Mouse (Mus musculus) megakaryocyte, embryonic 14.5 days (primary cell): ENCODE data around the gene Kcnt2. TPM values are rescaled to one million over a fixed set of nuclear protein-coding genes. Genes with fewer than 3 reads are reported as not detected.

ENCODE experiments used
- H3K27me3 ChIP-seq: replicated peaks from 2 replicates; pipeline ENCODE3; 2012; ENCODE audit warnings: inconsistent platforms
- H3K36me3 ChIP-seq: replicated peaks from 2 replicates; pipeline ENCODE3; 2012; ENCODE audit warnings: low read length, inconsistent platforms, mixed read lengths
- H3K4me1 ChIP-seq: 2 replicates; pipeline ENCODE4 v1.6.1; 2012; ENCODE audit warnings: inconsistent platforms
- H3K4me3 ChIP-seq: replicated peaks from 2 replicates; pipeline ENCODE3; 2012; ENCODE audit warnings: moderate library complexity, mild to moderate bottlenecking, inconsistent platforms
- H3K9me3 ChIP-seq: 2 replicates; pipeline ENCODE4 v1.6.1; 2012; ENCODE audit warnings: inconsistent platforms
- FLI1 ChIP-seq: IDR thresholded peaks from 2 replicates; pipeline ENCODE4 v1.6.1; 2012; ENCODE audit warnings: low read length, inconsistent platforms, mixed read lengths
- GATA1 ChIP-seq: IDR thresholded peaks from 3 replicates; pipeline ENCODE4 v1.6.1; 2012; ENCODE audit warnings: mixed read lengths, low read length, inconsistent platforms, borderline replicate concordance
- polyA plus RNA-seq: library from polyadenylated mRNA; stranded (reverse); fragments of >175 nt; gene quantifications from 2 replicates; pipeline ENCODE4 v1.2.3, GENCODE M21; 2012; ENCODE audit warnings: low replicate concordance; ENCODE audit not compliant: insufficient read depth

Gene Kcnt2
- polyA plus RNA-seq, 1 experiment: not detected

DNA sequence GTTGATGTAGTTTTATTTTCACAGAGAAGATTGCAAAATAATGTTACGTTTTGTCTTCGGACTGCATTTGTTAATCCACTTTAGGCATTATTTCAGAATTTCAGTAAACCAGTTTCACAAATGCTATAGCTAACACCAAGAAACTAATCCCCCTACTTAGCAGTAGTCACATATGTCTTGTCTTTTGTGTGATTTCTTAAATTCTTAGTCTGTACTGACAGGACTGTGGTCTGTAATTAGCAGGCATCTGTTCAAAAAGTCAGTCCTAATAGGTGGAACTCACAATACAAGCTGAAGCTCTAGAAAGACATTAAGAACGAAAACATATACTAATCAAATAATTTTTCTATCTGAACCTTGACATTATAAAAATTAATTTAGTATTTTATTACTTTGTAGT lies 332.6 kb downstream of the Kcnt2 start:
- Histone ChIP-seq H3K27me3 (no peaks in the 10 kb centered on the region), H3K9me3 (no peaks in the 10 kb centered on the region), H3K4me1 (no peaks in the 10 kb centered on the region), H3K36me3 (no peaks in the 10 kb centered on the region), H3K4me3 (no peak overlapping the region)
- TF ChIP-seq FLI1 (no peak), GATA1 (no peak)

DNA sequence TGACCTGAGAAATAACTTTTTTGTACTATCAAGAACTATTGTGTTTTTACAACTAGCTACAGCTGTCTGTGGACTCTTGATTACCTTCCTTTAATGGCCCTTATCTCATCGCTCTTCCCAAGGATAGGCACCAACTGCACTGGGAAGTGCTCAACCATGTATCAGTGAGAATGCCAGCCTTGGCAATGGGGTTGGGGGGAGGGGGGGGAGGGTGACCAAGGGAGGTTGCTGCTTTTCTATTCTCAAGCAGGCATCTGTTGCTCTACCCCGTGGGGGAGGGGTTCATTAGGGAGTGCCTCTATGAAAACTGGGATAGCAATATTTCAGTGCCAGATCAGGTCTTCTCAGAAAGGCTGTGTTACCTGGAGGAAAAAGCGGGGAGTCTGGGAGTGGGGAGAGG lies 342.3 kb downstream of the Kcnt2 start:
- no peak for TF ChIP-seq FLI1
- TF ChIP-seq GATA1: no peak
- H3K4me3 ChIP-seq: no peak overlapping the region
- no peaks in the 10 kb centered on the region for H3K4me1 ChIP-seq
- no peaks in the 10 kb centered on the region for H3K27me3 ChIP-seq
- H3K9me3 ChIP-seq: no peaks in the 10 kb centered on the region
- no peaks in the 10 kb centered on the region for H3K36me3 ChIP-seq

DNA sequence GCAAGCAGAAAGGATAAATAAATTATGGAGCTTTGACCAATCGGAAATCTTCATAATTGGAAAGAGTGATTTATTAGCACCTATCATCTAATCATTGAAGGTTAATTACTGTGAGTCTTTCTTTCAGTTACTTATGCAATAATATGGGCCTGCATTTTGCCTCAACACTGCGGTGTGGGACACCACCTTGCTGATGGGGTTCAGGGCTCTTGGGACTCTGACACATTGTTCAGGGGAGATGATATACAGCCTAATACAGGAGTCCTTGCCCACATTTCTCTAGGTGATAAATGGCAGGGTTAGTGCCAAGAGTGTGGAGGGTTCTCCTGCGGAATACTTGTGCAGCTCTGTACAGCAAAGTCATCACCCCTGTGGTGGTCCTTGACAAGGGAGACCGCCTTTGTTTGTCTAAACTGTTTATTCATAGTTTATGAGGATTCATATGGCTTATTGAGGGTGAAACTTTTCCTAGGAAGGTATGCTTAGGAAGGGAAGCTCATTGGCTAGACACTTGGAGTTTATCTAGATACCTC lies 362.9 kb downstream of the Kcnt2 start:
- TF ChIP-seq GATA1 (no peak), FLI1 (no peak)
- H3K36me3 ChIP-seq: no peaks in the 10 kb centered on the region
- H3K27me3 ChIP-seq: no peaks in the 10 kb centered on the region
- no peak overlapping the region for H3K4me3 ChIP-seq
- H3K4me1 ChIP-seq: no peaks in the 10 kb centered on the region
- H3K9me3 ChIP-seq: no peaks in the 10 kb centered on the region

DNA sequence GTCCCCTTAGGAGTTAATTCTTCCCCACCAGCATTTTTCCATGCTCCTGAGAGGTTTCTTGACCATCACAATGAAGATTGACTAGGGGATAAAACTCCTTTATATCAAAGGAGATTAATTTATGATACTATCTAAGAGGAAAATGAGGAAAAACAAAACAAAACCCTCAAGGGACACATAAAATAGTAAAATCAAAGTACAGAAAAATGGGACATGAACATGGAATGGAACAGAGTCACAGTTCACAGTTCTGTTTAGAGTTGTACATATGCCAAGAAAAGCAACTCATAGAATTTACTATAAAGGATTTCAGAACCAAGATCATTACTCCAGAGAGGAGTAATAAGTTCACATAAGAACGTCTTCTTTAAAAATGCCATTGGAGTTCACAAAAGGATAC lies 367.1 kb downstream of the Kcnt2 start:
- no peaks in the 10 kb centered on the region for H3K4me1 ChIP-seq
- H3K9me3 ChIP-seq: no peaks in the 10 kb centered on the region
- TF ChIP-seq GATA1 (no peak), FLI1 (no peak)
- no peak overlapping the region for H3K4me3 ChIP-seq
- H3K27me3 ChIP-seq: no peaks in the 10 kb centered on the region
- no peaks in the 10 kb centered on the region for H3K36me3 ChIP-seq

DNA sequence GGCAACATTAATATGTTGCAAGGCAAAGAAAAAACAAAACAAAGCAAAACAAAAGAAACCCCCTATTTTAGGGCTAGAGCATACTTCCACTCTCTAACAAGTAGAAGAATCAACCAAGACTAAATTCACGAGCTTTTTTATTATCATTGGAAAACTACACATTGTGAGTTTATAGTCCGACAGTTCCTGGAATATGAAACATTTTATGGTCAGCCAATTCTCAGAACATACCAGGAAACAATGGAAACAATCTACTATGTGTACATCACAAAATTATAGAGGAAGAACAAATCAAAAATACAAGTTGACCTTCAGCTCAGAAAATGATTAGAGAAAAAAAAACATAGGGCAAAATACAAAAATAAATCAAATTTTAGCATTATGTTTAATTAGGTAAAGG lies 368.9 kb downstream of the Kcnt2 start:
- no peak overlapping the region for H3K4me3 ChIP-seq
- no peaks in the 10 kb centered on the region for H3K36me3 ChIP-seq
- TF ChIP-seq FLI1 (no peak), GATA1 (no peak)
- no peaks in the 10 kb centered on the region for H3K9me3 ChIP-seq
- no peaks in the 10 kb centered on the region for H3K4me1 ChIP-seq
- H3K27me3 ChIP-seq: no peaks in the 10 kb centered on the region

DNA sequence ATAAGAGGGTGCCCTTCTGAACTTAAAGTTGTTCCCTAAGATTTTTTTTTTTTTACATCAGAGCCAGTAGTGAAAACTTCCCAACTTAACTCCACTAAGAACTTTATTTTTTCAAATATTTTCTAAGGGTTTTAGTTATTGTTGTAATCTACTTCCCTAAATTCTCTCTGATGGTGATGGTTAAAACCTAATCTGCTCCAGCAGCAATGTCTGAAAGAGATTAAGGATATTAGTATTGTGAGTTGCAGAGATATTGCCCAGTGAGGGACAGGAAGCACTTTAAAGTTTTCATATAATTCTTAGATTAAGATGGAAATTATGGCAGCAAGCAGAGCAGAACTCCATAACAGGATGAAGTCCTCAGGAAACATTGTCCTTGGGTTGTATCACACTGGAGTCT lies 372.2 kb downstream of the Kcnt2 start:
- Histone ChIP-seq H3K27me3 (no peaks in the 10 kb centered on the region), H3K4me3 (no peak overlapping the region), H3K9me3 (no peaks in the 10 kb centered on the region), H3K4me1 (no peaks in the 10 kb centered on the region), H3K36me3 (no peaks in the 10 kb centered on the region)
- TF ChIP-seq FLI1 (no peak), GATA1 (no peak)

DNA sequence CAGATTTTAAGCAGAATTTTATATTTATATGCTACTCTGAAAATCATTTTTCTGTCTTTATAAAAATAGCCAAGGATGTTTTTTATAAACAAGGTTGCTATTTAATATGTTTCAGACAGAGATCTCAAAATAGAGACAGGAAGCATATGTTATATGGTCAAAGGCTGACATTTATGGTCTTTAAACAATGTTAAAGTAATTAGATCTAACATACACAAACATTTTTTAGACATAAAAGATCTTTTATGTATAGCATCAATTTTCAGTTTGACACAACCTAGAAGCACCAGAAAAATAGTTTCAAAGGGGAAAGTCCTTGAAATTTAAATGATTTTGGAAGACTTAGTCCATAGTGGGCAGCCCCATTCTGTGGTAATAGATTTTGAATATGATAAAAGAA lies 379.0 kb downstream of the Kcnt2 start:
- Histone ChIP-seq H3K9me3 (no peaks in the 10 kb centered on the region), H3K27me3 (no peaks in the 10 kb centered on the region), H3K4me1 (no peaks in the 10 kb centered on the region), H3K36me3 (no peaks in the 10 kb centered on the region), H3K4me3 (no peak overlapping the region)
- TF ChIP-seq FLI1 (no peak), GATA1 (no peak)

DNA sequence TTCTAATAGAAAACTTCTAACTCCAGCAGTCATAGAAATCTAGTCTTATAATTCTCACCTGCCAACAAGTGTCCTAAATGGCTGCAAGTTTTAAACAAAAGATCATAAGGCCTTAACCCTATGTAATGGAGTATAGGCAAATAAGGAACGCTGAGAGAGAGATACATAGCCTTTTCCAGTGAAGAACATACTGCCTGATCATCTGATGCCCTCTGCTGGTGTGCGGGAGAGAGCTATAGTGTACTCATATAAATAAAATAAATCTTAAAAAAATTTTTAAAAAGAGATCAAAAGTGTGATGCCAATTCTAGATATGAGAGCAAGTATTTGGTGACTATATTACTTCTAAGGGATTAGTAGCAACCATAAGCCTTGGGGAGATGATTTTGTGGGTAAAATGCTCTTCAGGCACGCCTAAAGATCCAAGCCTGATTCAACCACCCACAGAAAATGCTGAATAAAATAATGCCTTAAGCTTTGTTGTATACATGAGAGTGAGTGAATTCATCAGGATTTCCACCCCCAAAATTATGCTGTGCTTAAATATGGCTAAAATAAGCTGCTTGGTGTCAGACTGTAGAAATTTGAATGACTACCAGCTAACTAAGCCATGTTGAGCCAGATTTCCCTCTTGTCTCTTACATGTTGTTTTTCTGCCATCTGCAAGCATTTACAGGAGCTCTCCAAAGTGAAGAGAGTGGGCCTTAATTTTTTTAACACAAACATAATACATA lies 413.8 kb downstream of the Kcnt2 start:
- no peaks in the 10 kb centered on the region for H3K9me3 ChIP-seq
- no peaks in the 10 kb centered on the region for H3K4me1 ChIP-seq
- H3K4me3 ChIP-seq: no peak overlapping the region
- TF ChIP-seq FLI1 (no peak), GATA1 (no peak)
- H3K27me3 ChIP-seq: no peaks in the 10 kb centered on the region
- no peaks in the 10 kb centered on the region for H3K36me3 ChIP-seq

DNA sequence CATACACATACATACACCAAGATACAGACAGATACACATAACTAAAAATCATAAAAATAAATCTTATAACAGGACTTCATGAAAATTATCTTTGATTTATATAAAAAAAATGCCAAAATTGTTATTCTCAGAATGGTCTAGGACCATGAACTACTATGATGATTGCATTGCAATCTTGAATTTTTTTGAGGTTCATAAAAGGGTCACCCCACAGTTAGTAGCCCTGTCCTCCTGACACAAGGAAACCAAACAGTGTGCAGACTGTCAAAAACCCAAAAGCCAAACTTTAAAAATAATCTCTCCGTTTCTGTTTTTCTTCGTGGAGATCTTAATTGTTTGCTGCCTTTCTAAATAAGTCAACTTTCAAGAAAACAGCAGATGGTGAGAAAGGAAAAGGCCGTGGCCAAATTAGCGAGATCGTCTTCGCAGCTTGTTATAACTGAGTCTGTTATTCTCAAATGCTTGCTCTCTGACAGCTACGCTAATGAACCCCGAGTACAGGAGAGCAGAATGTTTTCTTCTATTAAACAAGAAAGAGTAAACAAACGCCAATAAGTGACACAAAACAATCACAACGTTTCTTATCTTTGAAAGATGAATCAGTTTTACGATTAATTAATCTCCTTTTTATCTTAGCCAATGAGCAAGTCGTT lies 414.9 kb downstream of the Kcnt2 start:
- H3K9me3 ChIP-seq: no peaks in the 10 kb centered on the region
- H3K36me3 ChIP-seq: no peaks in the 10 kb centered on the region
- H3K27me3 ChIP-seq: no peaks in the 10 kb centered on the region
- no peaks in the 10 kb centered on the region for H3K4me1 ChIP-seq
- H3K4me3 ChIP-seq: no peak overlapping the region
- TF ChIP-seq GATA1: no peak
- TF ChIP-seq FLI1: no peak

DNA sequence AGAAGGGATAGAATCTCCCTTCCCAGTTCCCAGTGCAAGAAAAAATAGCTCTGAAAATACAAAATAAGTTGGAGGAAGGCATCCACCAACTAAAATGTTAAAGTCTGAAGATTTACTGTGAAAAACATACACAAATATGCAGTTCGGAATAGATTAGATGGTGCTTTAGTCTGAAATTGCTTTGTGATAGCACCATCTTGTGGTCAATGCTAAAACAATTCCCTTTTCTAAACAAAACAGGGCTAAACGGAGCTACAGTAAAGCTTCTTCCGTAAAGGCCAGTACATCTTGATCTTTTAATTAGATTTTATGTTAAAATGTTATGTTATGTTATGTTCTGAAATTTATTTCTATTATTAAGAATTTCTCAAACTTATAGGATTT lies 415.4 kb downstream of the Kcnt2 start:
- TF ChIP-seq FLI1: no peak
- Histone ChIP-seq H3K4me3 (no peak overlapping the region), H3K9me3 (no peaks in the 10 kb centered on the region), H3K27me3 (no peaks in the 10 kb centered on the region), H3K4me1 (no peaks in the 10 kb centered on the region), H3K36me3 (no peaks in the 10 kb centered on the region)

Other genes with a start within 250 kb of the Kcnt2 start
- gene Cfh, start 62.4 kb upstream of the Kcnt2 start, polyA plus RNA-seq: 0.23 TPM in 1 of 2 replicates, not detected in the other